Mouse (Mus musculus) liver, adult 2 months (tissue): Measurements from ENCODE around the gene Pah. TPM values are rescaled to one million over a fixed set of nuclear protein-coding genes. Genes with fewer than 3 reads are reported as not detected.
A peak's percentile ranks its signal among the peaks of the same experiment; 100 is the strongest.

Source experiments
- DNase-seq: peaks from one replicate; pipeline ENCODE4 v3.0.0-alpha.2; 2011; ENCODE audit warnings: low read depth, low spot score; ENCODE audit errors: extremely low read depth
- H3K27ac ChIP-seq: fragments of 200-500 bp; replicated peaks from 2 replicates; pipeline ENCODE4 v1.5.1; 2012; ENCODE audit warnings: low read depth, mild to moderate bottlenecking, control low read depth, inconsistent platforms, low read length; ENCODE audit not compliant: insufficient read depth
- H3K27me3 ChIP-seq: fragments of 200-500 bp; 2 replicates; pipeline ENCODE4 v1.6.1; 2012; ENCODE audit warnings: mild to moderate bottlenecking, moderate library complexity, low read length, inconsistent platforms; ENCODE audit not compliant: control insufficient read depth, insufficient read depth
- H3K36me3 ChIP-seq: fragments of 200-500 bp; 2 replicates; pipeline ENCODE4 v1.6.1; 2012; ENCODE audit warnings: low read length, inconsistent platforms; ENCODE audit not compliant: control insufficient read depth, insufficient read depth
- H3K4me1 ChIP-seq: fragments of 200-500 bp; 2 replicates; pipeline ENCODE4 v1.6.1; 2011; ENCODE audit warnings: low read length; ENCODE audit not compliant: control insufficient read depth, insufficient read depth
- H3K4me3 ChIP-seq: fragments of 200-500 bp; 2 replicates; pipeline ENCODE4 v1.5.1; 2011; ENCODE audit warnings: low read depth, mild to moderate bottlenecking, control low read depth, low read length, moderate library complexity; ENCODE audit not compliant: insufficient read depth
- H3K79me2 ChIP-seq: fragments of 200-500 bp; 2 replicates; pipeline ENCODE4 v1.6.1; 2012; ENCODE audit warnings: inconsistent platforms, mild to moderate bottlenecking, low read length, moderate library complexity; ENCODE audit not compliant: control insufficient read depth, insufficient read depth
- H3K9ac ChIP-seq: fragments of 200-500 bp; 2 replicates; pipeline ENCODE4 v1.6.1; 2012; ENCODE audit warnings: low read depth, mild to moderate bottlenecking, control low read depth, inconsistent platforms, low read length
- CTCF ChIP-seq: fragments of 200-500 bp; IDR thresholded peaks from 2 replicates; pipeline ENCODE4 v1.5.1; 2011; ENCODE audit warnings: low read depth, low read length, control low read depth
- POLR2A ChIP-seq: fragments of 200-500 bp; IDR thresholded peaks from 2 replicates; pipeline ENCODE4 v1.6.1; 2011; ENCODE audit warnings: low read length, control low read depth; ENCODE audit not compliant: insufficient read depth; ENCODE audit errors: extremely low read depth
- WGBS: fragments of 180-500 bp; shearing (Covaris S2); methylation state at CpG from one replicate; pipeline ENCODE4 v1.1.7; 2018; 5-methylcytosine and 5-hydroxymethylcytosine counted together
- polyA plus RNA-seq: library from polyadenylated mRNA; depleted of rRNA; stranded (reverse); fragments of >200 nt; gene quantifications from 2 replicates; pipeline ENCODE4 v1.2.3, GENCODE M21; 2012; rRNA removed
- total RNA-seq: library from RNA; depleted of rRNA; stranded (reverse); fragments of >200 nt; gene quantifications from 2 replicates; pipeline ENCODE4 v1.2.3, GENCODE M21; 2014; rRNA removed

The Pah gene
- total and polyA plus RNA-seq, 2 experiments, result 489 to 1,431 TPM

DNA sequence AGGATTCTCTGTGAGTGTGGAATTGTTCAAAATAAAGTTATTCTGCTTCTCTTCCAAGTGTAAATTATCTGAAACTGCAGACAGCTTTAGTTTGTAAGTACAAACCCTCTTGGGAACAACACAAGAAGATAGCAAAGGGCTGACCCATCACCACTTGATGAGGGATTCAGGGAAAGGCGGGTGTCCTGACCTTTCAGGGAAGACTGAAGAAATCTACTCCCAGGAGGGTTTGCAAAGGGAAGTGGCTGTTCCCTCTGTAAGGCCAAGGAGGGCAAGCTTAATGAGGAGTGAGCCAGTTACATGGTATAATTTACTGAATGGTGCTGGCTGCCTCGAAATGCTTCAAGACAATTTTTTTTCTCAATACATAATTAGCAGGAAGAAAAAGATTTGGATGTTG is 72.3 kb downstream of the Pah start:
- Histone ChIP-seq H3K36me3 (no peaks in the 10 kb centered on the region; the same call in 1 of the 2 replicates), H3K4me3 (no peak overlapping the region), H3K4me1 (peaks cover 3% of the 10 kb centered on the region), H3K27ac (no peak overlapping the region), H3K27me3 (no peaks in the 10 kb centered on the region), H3K79me2 (no peaks in the 10 kb centered on the region), H3K9ac (no peak overlapping the region)
- TF ChIP-seq CTCF (no peak), POLR2A (no peak)
- no peak for DNase-seq
- 72% methylated on average over 2 of the region's 2 CpGs for WGBS

DNA sequence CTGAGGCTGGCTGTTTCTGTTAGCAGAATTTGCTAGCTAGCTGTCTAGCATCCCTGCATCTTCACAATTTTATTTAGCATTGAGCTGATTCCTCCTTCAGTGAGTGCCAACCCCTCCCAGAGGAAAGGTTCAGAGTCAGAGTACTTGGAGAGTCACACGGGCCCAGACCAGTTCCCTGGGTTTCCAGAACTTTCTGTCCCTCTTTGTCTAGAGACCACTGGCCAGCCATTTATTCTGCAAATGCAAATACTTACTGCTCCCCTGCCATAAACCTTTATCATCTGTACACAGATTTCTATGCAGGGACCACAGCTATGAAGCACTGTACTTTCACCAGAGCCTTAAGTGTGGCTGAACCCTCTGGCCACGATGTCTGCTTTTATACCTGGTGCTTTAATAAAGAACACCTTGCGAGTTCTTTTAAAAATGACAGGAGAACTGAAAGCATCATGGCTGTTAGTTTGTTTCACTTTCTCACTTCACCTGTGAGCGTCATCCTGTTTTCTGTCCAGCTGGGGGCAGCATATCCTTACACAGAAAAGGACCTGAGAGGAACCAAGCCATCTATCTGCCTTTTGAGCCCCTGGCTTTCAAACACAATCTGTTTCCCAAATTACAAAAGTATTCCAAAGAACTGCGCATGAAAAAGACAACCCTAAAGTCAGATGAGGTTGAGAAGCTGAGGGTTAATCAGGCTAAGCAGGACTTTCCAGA is 74.9 kb downstream of the Pah start:
- WGBS, result 24% methylated on average over 5 of the region's 5 CpGs
- H3K36me3 ChIP-seq, result no peaks in the 10 kb centered on the region
- H3K4me1 ChIP-seq, result peaks cover 3% of the 10 kb centered on the region
- H3K27me3 ChIP-seq, result no peaks in the 10 kb centered on the region
- no peak overlapping the region for H3K4me3 ChIP-seq
- TF ChIP-seq CTCF, result peak; percentile 26
- TF ChIP-seq POLR2A, result no peak
- no peak overlapping the region for H3K9ac ChIP-seq
- peak; percentile 40 for DNase-seq
- H3K79me2 ChIP-seq, result no peaks in the 10 kb centered on the region
- no peak overlapping the region for H3K27ac ChIP-seq

DNA sequence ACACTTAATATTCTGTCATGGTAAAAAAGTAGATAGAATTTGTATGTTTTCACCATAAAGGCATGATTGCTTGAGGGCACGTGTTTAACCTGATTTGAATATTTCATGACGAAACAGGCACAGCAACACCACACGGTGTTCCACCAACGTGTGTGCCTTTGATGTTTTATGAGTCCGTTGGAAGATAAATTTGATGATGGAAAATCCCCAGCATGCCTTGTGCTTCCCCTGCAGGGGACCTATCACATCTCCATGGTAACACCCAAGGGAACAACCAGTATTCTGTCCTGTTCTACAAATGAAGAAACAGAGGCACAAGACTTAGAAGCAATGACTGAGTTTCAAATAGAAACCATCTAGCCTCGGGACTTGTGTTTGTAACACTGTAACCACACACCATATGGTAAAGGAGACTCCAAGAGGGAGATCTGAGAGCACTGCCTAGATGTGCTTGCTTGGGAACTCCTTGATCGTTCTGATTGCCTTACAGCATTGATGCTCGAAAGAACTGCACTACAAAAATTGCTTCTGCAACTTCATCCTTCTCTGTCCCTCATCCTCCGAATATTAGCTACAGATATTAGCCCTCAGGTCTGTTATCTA is 75.6 kb downstream of the Pah start:
- DNase-seq, result no peak
- Histone ChIP-seq H3K9ac (no peak overlapping the region), H3K36me3 (no peaks in the 10 kb centered on the region), H3K4me1 (peaks cover 3% of the 10 kb centered on the region), H3K27me3 (no peaks in the 10 kb centered on the region), H3K27ac (no peak overlapping the region), H3K79me2 (no peaks in the 10 kb centered on the region), H3K4me3 (no peak overlapping the region)
- TF ChIP-seq POLR2A (no peak), CTCF (no peak)
- 66% methylated on average over 9 of the region's 9 CpGs for WGBS

DNA sequence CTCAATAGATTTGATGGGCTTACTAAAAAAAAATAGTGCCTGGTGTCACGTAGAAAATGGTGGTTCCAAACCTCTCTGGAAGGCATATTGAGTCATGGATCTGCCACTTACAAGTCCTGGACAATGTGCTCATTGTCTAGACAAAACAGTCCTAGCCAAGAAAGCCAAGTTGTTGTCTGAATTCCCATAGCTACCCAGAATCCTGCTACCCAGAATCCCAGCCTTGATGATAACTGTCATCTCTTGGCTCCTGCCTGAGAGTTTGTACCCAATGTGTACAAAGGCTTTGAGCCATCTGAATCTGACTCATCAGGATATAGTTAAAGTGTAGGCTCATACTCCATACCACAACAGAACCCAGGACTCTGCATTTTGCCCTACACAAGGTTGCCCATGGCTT is 80.6 kb downstream of the Pah start:
- Histone ChIP-seq H3K4me3 (no peak overlapping the region), H3K79me2 (no peaks in the 10 kb centered on the region), H3K9ac (no peak overlapping the region), H3K27me3 (no peaks in the 10 kb centered on the region), H3K36me3 (no peaks in the 10 kb centered on the region), H3K27ac (no peak overlapping the region), H3K4me1 (no peaks in the 10 kb centered on the region)
- DNase-seq, result no peak
- TF ChIP-seq POLR2A (no peak), CTCF (no peak)
- 79% methylated on average over 1 of the region's 1 CpGs for WGBS

DNA sequence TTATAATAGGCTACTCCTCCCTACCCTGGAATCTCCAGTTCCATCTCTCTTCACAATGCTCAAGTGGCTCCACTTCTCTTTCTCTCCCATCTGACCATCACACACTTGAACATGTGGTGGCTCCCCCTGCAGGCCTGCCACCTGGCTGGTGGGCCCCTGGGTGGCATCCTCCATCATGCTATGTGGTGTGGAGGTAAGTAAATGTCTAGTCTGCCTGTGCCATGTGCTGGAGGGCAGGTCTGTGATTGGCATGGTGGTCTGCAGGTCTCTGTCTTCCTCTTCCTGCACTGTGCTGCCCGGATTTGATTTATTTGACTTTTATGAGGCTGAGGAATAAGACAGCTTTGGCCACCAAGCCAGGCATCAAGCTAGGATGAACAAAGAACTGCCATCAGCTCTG is 103.6 kb downstream of the Pah start:
- WGBS, result 82% methylated on average over 1 of the region's 1 CpGs
- H3K27me3 ChIP-seq, result no peaks in the 10 kb centered on the region
- no peak overlapping the region for H3K9ac ChIP-seq
- no peaks in the 10 kb centered on the region for H3K79me2 ChIP-seq
- DNase-seq, result no peak
- no peak overlapping the region for H3K27ac ChIP-seq
- TF ChIP-seq POLR2A, result no peak
- TF ChIP-seq CTCF, result no peak
- H3K4me3 ChIP-seq, result no peak overlapping the region
- H3K4me1 ChIP-seq, result no peaks in the 10 kb centered on the region
- H3K36me3 ChIP-seq, result no peaks in the 10 kb centered on the region

Other genes with a start within 250 kb of the Pah start
- not detected in 2 replicates for gene Ascl1, start 28.1 kb upstream of the Pah start, total RNA-seq
- gene Ascl1, start 28.1 kb upstream of the Pah start, polyA plus RNA-seq, result not detected in 2 replicates